Mouse (Mus musculus) B cell, adult 2 months (primary cell): ENCODE results near the gene Gabbr2.

ENCODE experiments used
- DNase-seq, 2 experiments: peaks; one replicate each; pipeline ENCODE4 v3.0.0; 2022

Gene Gabbr2

DNA sequence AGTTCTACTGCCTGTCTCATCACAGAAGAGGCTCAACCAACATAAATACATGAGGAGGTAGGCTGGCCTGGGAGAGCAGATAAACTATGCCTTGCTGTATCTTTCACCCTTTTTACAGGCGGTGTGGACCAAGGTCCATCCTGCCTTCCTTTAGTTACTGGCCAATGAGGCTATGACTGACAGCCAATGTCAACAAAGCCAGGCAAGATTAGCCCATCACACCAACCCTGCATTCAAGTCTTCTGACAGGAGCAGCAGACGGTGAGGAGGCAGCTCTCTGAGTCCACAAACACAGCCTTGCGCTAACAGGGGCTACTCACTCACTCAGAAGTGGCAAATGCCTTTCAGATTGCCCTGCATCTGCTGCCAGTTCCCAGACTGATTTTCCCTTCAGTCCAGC is 3.4 kb downstream of the Gabbr2 start:
- no peak for DNase-seq

DNA sequence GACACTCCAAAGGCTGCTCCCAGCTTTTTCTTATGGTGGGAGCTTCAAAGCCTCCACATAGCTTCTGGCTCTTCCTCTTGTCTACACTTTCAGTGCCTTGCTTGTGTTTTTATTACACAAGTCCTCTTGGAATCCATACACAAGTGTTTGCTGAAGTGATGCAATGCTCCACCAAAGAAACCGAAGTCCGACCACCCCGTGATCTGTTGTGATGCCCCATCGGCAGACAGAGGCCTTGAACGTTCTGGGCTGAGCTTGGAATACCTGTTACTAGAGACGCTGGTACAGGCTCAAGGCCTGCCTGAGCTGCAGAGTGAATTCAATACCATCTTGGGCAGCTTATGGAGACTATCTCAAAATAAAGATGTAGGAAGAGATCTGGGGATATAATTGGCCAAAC is 3.9 kb downstream of the Gabbr2 start:
- no peak for DNase-seq

GRCm38 (mm10) chr4:46986054-46986453 is 5.6 kb downstream of the Gabbr2 start:
- DNase-seq = no peak

DNA sequence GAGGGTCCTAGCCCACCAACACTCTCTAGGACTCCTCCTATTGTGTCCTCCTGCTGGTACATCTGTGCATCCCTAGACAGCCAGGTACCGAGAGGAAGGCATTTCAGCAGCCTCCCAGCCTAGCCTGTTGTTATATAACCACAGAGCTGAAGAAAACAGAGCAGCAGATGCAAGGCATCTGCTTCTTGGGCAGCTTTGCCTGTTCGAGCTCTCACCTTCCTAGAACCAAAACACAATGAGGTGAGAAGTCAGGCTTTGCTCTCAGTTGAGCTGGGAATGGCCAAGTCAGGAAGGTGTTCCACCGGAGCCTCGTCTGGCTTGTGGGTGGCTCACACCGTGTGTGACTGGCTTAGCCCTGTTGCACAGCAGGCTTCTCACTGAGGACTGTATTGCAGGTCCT is 8.8 kb downstream of the Gabbr2 start:
- DNase-seq = no peak

GRCm38 (mm10) chr4:46982094-46982493 is 9.6 kb downstream of the Gabbr2 start:
- no peak for DNase-seq

DNA sequence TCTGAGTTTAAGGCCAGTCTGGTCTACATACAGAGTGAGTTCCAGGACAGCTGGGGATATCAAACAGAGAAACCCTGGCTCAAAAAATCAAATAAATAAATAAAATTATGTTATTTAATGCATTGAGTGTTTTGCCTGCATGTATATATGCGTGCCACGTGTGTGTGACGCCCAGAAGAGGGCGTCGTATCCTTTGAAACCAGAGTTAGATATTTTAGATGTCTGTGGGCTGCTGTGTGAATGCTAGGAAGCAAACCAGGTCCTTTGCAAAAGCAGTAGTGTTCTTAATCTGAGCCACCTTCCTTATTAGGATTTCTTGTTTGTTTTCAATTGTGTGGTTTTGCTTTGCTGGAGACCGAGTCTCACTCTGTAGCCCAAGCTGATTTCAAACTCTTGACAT is 13.3 kb downstream of the Gabbr2 start:
- peak in 1 of 2 experiments; percentile 27 for DNase-seq

- no peak for DNase-seq
These were observed 14.5 kb downstream of the Gabbr2 start for GRCm38 (mm10) chr4:46977161-46977560.

GRCm38 (mm10) chr4:46976671-46977071 is 15.0 kb downstream of the Gabbr2 start:
- no peak for DNase-seq

DNA sequence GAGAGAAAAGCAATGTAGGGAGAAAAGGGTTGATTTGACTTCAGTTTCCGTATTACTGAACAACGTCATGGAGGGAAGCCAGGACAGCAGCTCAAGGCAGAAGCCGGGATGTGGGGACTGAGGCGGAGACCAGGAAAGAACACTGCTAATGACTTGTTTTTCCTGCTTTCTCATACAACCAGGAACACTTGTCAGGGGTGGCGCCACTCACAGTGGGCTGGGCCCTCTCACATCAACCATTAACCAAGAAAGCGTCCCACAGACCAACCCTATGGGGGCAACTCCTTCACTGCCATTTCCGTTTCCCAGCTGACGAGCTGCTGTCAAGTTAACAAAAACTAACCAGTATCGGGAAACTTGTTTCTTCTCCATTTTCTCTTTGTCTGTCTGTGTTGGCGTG is 18.4 kb downstream of the Gabbr2 start:
- no peak for DNase-seq

DNA sequence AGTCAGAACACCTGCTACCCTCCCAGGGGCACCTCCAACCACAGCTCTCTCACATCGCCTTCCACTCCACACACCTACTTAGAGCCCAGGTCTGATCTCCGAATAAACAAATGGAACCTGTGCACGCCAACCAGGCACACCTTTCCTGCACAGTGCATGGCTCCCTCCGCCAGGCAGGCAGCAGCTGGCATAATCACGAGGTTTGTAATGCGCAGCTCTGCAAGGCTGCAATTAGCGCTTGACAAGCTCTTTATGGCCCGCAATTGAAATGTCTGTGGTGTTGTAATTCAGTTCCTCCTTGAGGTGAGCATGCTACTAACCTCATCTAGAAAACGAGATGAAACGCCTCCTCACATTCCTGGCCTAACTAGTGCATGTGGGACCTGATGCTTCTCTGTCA is 23.7 kb downstream of the Gabbr2 start:
- no peak for DNase-seq

DNA sequence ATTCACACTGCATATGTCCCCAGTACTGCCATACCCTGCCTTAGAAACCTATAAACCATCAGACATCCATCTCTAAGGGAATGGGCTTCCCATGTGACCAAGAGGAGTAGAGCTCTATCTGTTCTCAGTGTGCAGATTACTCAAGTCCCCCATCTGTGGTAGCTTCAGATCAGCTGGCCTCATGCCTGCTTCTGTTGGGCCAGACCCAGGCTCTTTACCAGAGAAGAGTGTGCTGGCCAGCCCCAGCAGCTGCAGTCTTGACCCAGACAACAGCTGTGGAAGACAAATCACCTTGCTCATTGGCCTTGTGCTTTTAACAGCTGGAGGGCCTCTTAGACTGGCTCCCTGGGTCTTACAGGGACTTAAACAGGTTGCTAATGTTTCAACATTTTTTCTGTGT is 25.1 kb downstream of the Gabbr2 start:
- no peak for DNase-seq

- no peak for DNase-seq
These were observed 30.3 kb downstream of the Gabbr2 start for GRCm38 (mm10) chr4:46961403-46961802.

GRCm38 (mm10) chr4:46960208-46960607 is 31.5 kb downstream of the Gabbr2 start:
- DNase-seq = no peak

GRCm38 (mm10) chr4:46959776-46960175 is 31.9 kb downstream of the Gabbr2 start:
- DNase-seq = no peak

GRCm38 (mm10) chr4:46957955-46958354 is 33.7 kb downstream of the Gabbr2 start:
- DNase-seq = no peak

DNA sequence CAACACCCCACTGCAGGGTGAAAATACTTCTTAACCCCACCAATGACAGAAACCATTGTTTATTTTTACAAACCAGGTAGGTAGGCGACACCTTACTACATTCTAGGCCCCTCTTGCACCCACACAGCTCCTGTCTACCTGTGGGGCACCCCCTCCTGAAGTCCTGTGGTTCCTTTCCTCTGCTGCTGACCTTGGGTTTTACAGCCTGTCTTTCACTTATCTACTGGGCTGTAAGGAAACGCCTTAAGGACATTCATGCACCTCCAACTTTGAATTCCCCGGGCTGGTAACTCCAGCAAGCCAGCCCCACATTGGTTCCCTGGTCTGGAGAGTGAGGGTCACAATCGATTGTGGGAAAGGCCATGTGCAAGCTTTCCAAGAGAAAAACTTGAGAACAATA is 34.7 kb downstream of the Gabbr2 start:
- DNase-seq = no peak

DNA sequence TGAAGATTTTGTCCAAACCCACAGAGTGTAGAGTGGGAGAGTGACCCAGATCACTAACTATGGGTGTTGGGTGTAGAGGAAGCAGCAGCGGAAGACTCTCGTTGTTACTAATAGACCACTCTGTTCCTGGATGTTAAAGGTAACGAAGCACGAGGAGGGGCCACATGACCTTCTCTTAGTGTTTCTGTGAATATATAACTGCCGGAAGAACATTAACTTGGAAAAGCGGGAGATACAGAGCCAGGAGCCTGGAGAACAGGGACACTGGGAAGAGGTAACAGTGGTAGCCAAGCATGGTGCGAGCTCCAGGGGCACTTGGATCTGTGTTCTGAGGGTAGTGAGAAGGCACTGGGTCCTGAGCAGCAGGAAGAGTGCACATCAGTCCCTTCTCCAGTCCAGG is 38.7 kb downstream of the Gabbr2 start:
- no peak for DNase-seq

- DNase-seq = no peak
These were observed 39.1 kb downstream of the Gabbr2 start for GRCm38 (mm10) chr4:46952562-46952961.

DNA sequence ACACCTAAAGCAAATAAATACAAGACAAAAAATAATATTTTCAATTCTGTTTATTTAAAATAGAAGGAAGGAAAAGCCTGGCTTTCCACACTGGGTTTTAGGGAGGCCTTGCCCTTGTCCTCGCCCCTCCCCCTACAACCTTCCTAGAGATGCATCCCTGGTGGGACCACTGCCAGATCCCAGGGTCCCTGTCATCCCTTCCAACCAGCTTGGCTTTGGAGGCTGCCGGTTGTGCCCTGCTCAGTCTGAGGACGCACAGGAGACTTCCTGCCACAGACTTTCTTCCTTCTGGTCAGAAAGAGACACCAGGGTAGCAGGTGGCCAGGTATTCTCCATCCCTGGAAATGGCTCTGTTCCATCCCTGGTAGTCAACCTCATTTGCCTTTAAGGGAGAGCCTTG is 57.4 kb downstream of the Gabbr2 start:
- DNase-seq = no peak

DNA sequence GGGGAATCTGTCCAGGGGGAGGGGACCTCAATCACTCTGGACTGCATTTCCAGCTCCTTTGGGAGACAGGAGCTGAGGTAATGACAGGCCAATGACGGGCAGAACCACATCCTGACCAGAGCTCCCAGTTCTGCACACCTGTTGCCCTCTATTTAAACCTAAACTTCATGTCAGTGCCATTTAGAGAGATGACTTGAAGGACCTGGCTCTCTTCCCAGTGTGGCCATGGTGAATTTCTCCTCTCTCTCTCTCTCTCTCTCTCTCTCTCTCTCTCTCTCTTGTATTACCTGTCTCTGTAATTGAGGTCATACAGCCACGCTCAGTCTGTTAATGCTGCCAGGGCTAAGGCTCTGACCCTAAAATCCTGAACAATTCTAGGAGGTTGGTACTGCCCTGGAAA is 58.1 kb downstream of the Gabbr2 start:
- no peak for DNase-seq

DNA sequence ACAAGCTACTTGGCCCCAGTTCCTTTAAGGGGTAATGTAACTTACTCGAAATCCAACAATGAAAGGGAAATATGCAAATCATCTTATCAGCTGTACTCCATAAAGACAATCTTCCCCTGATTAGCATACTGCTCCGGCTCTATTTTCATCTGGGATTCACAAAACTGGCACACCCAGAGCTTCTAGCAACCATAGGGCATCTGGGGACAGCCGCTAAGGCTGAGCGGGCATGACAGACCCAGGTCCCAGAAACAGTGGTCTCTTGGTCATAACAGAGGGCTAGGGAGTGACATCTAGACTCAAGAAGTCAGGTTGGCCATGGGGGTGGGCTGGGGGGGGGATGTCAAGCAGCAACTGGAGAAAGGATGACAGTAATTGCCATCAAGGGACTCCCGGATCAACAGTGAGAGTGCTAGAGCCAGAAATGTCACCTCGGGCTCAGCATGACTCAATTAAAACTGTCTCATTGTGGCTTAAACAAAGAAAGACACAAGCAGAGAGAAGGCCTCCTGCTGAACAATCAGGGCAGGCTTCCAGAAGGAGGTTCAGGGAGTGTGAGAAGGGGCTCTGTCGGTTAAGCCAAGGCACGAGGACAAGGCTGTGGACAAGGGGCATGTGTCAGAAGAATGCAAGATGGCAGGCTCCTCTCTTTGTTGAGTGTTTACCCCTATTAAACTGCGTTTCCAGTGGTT is 59.8 kb downstream of the Gabbr2 start:
- no peak for DNase-seq

DNA sequence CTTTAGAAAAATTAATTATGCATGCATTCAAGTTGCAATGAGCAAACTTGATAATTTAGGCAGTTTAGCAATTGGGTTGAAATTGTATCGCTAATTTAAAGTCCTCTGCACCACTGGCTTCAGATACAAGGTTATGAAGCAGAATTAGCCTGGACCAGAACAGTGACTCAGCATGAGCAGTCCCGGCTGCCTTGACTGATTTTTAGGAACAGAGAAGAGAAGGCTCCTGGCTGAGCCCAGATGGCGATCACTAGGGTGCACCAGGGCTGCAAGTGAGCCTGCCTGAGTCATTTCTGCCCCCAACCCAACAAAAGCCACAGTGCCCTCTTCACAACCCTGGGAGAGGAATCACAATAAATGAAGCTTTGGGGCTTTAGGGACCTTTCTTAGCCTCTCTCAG is 63.6 kb downstream of the Gabbr2 start:
- DNase-seq = no peak

- no peak for DNase-seq
These were observed 72.5 kb downstream of the Gabbr2 start for GRCm38 (mm10) chr4:46919144-46919543.

DNA sequence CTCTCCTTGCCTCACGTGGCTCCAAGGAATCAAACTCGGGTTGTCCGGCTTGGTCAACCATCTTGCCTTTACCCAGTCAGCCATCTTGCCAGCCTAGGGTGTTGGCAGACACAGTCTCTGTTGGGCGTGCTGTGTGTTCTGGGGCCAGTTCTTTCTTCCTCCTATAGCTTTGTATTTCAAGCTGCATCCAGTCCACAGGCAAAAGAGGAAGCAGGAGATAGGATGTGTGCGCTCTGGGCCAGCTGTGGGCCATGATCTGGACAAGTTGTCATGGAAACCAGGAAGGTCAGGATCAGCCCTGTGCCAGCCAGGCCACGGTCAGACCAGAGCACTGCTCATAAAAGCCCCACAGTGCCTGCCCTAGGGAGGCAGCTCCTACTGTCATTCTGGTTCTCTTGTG is 74.9 kb downstream of the Gabbr2 start:
- no peak for DNase-seq

GRCm38 (mm10) chr4:46915934-46916333 is 75.7 kb downstream of the Gabbr2 start:
- DNase-seq = no peak

GRCm38 (mm10) chr4:46915476-46915875 is 76.2 kb downstream of the Gabbr2 start:
- DNase-seq = no peak
